Mouse (Mus musculus) intestine, postnatal 0 days (tissue): ENCODE measurements around the gene Tuba8. TPM values are rescaled to one million over a fixed set of nuclear protein-coding genes. Genes with fewer than 3 reads are reported as not detected.

Experiments
- ATAC-seq: fragments of 200-750 bp; cut with Nextera tagmentation; 2 replicates; pipeline ENCODE4 v1.8.0; 2017; ENCODE audit warnings: mild to moderate bottlenecking, moderate TSS enrichment, moderate library complexity
- H3K27ac ChIP-seq: fragments of 300-500 bp; sonication (generic); 2 replicates; pipeline ENCODE4 v1.5.1; 2014; ENCODE audit warnings: mild to moderate bottlenecking, low read depth, low read length, moderate library complexity
- H3K27me3 ChIP-seq: fragments of 300-500 bp; sonication (generic); replicated peaks from 2 replicates; pipeline ENCODE4 v1.6.1; 2014; ENCODE audit warnings: low read length, mixed read lengths; ENCODE audit not compliant: control insufficient read depth, insufficient read depth
- H3K36me3 ChIP-seq: fragments of 300-500 bp; sonication (generic); 2 replicates; pipeline ENCODE4 v1.6.1; 2014; ENCODE audit warnings: mild to moderate bottlenecking, moderate library complexity; ENCODE audit not compliant: control insufficient read depth, insufficient read depth
- H3K4me1 ChIP-seq: fragments of 300-500 bp; sonication (generic); replicated peaks from 2 replicates; pipeline ENCODE4 v1.6.1; 2014; ENCODE audit warnings: antibody characterized with exemption, low read length, mixed read lengths; ENCODE audit not compliant: control insufficient read depth, insufficient read depth
- H3K4me2 ChIP-seq: fragments of 300-500 bp; sonication (generic); replicated peaks from 2 replicates; pipeline ENCODE4 v1.6.1; 2014; ENCODE audit warnings: low read depth, mild to moderate bottlenecking, moderate library complexity
- H3K4me3 ChIP-seq: fragments of 300-500 bp; sonication (generic); 2 replicates; pipeline ENCODE4 v1.5.1; 2014; ENCODE audit warnings: low read depth, low read length
- H3K9ac ChIP-seq: fragments of 300-500 bp; sonication (generic); 2 replicates; pipeline ENCODE4 v1.6.1; 2014; ENCODE audit warnings: mild to moderate bottlenecking, low read depth, low read length
- H3K9me3 ChIP-seq: fragments of 300-500 bp; sonication (generic); 2 replicates; pipeline ENCODE4 v1.6.1; 2016; ENCODE audit warnings: mixed run types; ENCODE audit not compliant: control insufficient read depth
- CTCF ChIP-seq: sonication (generic); IDR thresholded peaks from 2 replicates; pipeline ENCODE4 v1.5.1; 2016; ENCODE audit warnings: low read depth, mild to moderate bottlenecking, control low read depth, antibody characterized with exemption, moderate library complexity
- WGBS: fragments of 180-500 bp; shearing (Covaris S2); extraction: QIAGEN DNeasy Blood & Tissue Kit; methylation state at CpG from one replicate; pipeline ENCODE4 v1.1.7; 2014; 5-methylcytosine and 5-hydroxymethylcytosine counted together
- polyA plus RNA-seq: library from polyadenylated mRNA; unstranded; fragments of >200 nt; fragmentation: Nextera tagmentation; extraction: Ambion mirVana; gene quantifications from 2 replicates; pipeline ENCODE4 v1.2.1, GENCODE M21; 2015

Gene Tuba8
- polyA plus RNA-seq, 1 experiment from 2014 or later: 0.31 TPM

DNA sequence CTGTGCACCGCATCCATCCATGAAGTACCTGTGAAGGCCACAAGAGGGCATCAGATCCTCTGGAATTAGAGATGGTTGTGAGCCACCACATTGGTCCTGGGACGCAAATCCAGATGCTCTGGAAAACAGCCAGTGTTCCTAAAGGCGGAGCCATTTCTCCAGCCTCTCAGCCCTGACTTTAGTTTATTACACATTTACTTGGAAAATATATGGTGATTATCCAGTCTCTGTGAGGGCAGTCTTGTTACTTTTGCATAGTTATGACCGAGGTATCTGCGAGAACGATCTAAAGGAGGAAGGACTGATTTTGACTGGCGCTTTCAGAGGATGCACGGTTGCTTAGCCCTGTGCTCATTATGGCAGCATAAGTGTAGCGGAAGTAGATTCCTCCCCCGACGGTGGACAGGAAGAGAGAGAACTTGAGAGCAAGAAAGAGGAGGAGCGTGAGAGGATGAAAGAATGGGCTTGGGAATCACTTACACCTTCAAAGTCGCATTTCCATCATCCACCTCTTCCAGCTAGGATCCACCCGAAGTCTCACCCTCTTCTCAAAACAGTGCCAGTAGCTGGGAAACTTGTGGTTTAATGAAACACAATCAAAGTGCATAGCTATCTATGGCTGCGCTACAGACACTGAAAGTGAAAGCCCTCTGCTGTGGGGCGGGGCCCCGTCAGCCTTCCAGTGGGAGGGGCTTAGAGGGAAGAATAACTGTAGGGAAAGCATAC lies 61.7 kb downstream of the Tuba8 start:
- no peaks in the 10 kb centered on the region for H3K9me3 ChIP-seq
- peak; percentile 82 for ATAC-seq
- no peaks in the 10 kb centered on the region for H3K27me3 ChIP-seq
- no peak overlapping the region for H3K9ac ChIP-seq
- no peaks in the 10 kb centered on the region for H3K4me1 ChIP-seq
- H3K4me2 ChIP-seq: peak overlapping the region; percentile 61
- TF ChIP-seq CTCF: peak; percentile 91
- H3K4me3 ChIP-seq: peak overlapping the region; percentile 44
- WGBS: 13% methylated on average over 17 of the region's 17 CpGs
- H3K27ac ChIP-seq: peak overlapping the region; percentile 54
- no peaks in the 10 kb centered on the region for H3K36me3 ChIP-seq

DNA sequence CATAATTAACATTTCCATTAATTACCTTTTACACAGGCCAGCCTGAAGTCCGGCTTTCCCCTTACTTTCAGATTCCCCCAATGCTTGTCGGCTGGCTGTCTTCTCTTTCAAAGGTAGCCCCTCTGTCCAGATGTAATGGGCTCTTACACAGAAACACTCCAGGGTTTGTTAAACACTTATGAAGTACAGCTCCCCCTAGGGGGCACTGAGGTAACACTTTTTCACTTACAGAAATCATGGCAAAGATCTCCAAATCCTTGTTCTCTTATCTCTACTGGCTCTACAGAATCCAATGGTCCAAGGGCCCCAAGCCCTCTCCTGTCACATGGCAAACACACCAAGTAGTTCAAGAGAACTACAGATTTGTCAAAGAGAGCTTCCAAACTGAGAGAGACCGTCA lies 63.9 kb downstream of the Tuba8 start:
- Histone ChIP-seq H3K4me3 (no peak overlapping the region), H3K4me2 (no peak overlapping the region), H3K9ac (no peak overlapping the region), H3K36me3 (no peaks in the 10 kb centered on the region), H3K27me3 (no peaks in the 10 kb centered on the region), H3K4me1 (no peaks in the 10 kb centered on the region), H3K27ac (no peak overlapping the region), H3K9me3 (no peaks in the 10 kb centered on the region)
- 83% methylated on average over 3 of the region's 3 CpGs for WGBS
- peak; percentile 60 for TF ChIP-seq CTCF
- ATAC-seq: no peak

Other genes with a start within 250 kb of the Tuba8 start
- 3.6 and 4.5 TPM in 2 replicates for gene Mical3, start 79.7 kb upstream of the Tuba8 start, polyA plus RNA-seq
- gene Pex26, start 27.0 kb upstream of the Tuba8 start, polyA plus RNA-seq: 6.3 and 7.2 TPM in 2 replicates
- gene Usp18, start 35.2 kb downstream of the Tuba8 start, polyA plus RNA-seq: 15.1 and 21.6 TPM in 2 replicates
- gene Slc6a13, start 89.5 kb downstream of the Tuba8 start, polyA plus RNA-seq: 0.21 and 0.40 TPM in 2 replicates
- 0.16 and 0.20 TPM in 2 replicates for gene Slc6a12, start 132.4 kb downstream of the Tuba8 start, polyA plus RNA-seq